Mouse (Mus musculus): ENCODE measurements around the gene Cmc2. TPM values are rescaled to one million over a fixed set of nuclear protein-coding genes. Genes with fewer than 3 reads are reported as not detected.

Gene Cmc2
- 10 to 100 TPM; 40.1 to 46.4 TPM for total RNA-seq (2021)
- long read RNA-seq, experiment 1, transcript Cmc2-201 (3 exons, 523 nt): minor isoform, 7 of 67 reads
- long read RNA-seq, experiment 1, transcript Cmc2-205 (4 exons, 1,459 nt): major isoform, 42 of 67 reads
- long read RNA-seq, experiment 1, partial matches to known transcripts: 1 of 67 reads
- long read RNA-seq, experiment 1, other reads (novel, unspliced or antisense): 16 of 67 reads
- long read RNA-seq, experiment 2, transcript Cmc2-205 (4 exons, 1,459 nt): major isoform, 41 of 57 reads
- long read RNA-seq, experiment 2, partial matches to known transcripts: 0 of 57 reads
- long read RNA-seq, experiment 2, other reads (novel, unspliced or antisense): 6 of 57 reads

DNA sequence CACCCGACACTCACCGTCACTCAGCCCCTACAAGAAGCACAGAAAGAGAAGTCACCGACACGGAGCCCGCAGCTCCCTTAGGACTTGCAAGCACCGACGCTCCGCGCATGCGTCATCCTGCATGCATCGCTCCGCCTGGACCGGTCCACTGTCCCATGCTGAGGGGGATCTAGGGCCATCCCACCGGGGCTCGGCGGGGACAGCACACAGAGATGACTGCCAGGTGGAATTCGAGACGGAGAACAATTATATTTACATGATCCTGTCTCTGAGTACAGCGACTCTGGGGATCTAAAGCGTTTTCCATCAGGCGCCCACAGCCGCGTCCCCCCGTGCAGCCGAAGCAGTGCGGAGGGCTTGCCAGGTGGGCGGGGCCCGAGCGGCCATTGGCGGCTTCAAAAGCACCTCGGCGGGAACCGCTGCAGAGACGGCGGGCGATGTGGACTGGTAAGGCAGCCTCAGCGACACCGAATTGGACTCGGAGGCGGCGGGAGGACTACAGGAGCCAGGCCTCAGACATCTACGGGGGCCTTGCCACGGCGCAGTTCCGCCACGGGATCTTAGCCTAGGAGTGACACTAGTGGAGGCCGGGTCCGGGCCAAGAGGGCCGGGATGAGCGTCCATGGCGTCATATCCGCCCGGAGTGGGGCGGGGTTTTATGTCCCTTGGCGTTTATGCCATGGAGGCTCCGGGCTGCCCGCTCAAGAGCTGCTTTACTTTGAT, at the start of gene Cmc2, which contains the start of gene Cenpn:
Gene Cmc2, minus strand, starts transcription at position 119 of the 723 bp plus-strand sequence.
Gene Cenpn, plus strand, starts transcription at position 394 of the 723 bp plus-strand sequence.
- DNase-seq: peak; percentile 94

DNA sequence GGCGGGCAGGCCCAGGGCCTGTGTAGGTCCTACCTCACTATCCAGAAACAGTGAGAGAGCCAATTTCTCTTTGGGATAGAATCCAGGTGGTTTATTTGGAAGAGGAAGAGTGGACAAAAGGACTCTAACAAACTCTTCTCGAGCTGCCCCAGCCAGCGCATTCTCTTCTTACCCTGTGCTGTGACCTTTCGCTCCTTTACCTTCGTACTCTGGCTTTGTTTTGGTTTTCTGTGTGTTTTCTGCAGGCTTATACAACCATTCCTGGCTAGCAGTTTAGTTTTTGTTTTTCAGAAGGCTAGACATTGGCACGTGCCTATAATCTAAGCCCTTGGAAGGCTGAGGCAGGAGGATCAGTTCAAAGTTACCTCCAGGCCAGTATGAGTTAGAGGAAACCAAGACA, 48.3 kb upstream of the Cmc2 start:
- DNase-seq: no peak

DNA sequence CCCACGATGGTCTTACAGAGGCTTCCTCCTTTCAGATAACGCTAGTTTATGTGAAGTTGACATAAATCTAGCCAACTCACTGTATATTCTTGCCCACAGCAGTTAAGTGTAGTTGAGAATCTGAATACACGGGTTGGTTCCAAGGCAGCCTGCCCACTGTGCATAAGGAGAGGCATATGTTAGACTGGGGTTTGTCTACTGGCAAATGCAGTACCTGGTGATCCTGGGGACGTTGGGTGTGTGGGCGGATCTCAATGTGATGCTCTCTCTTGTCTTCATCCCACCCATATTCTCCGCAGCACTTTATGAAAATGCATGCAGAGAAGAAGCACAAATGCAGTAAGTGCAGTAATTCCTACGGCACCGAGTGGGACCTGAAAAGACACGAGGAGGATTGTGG, 33.2 kb upstream of the Cmc2 start:
- DNase-seq: no peak

DNA sequence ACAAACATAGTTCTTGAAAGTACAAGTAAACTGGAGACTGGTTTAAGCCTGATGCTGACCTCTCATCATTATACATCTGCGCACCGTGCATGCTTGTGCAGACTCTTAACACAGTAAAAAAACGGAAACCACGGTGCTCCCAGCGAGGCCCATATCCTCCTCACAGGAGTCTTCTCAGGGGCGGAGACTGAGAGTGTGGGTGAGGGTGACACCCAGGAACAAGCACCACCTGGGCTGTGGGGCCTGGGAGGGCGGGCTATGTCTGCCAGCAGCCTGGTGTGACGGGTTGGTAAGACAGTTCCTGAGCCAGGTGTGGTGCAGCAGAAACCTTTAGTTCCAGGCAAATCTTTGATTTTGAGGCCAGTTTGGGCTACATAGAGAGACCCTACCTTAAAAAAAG, 31.2 kb upstream of the Cmc2 start:
- no peak for DNase-seq

DNA sequence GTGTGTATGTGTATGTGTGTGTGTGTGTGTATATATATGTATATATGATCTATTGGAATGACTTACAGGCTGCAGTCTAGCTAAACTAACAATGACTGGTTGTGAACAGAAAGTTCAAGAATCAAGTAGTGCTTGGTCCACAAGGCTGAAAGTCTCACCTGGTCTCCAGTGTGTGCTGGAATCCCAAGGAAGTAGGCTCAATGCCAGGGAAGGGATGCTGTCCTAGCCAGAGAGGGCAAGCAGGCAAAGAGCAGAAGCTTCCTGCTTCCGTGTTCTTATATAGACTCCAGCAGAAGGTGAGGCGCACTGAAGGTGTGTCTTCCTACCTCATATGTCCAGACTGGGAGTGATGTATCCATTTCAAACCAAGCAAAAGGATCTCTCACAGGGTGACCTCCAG, 30.5 kb upstream of the Cmc2 start:
- no peak for DNase-seq

DNA sequence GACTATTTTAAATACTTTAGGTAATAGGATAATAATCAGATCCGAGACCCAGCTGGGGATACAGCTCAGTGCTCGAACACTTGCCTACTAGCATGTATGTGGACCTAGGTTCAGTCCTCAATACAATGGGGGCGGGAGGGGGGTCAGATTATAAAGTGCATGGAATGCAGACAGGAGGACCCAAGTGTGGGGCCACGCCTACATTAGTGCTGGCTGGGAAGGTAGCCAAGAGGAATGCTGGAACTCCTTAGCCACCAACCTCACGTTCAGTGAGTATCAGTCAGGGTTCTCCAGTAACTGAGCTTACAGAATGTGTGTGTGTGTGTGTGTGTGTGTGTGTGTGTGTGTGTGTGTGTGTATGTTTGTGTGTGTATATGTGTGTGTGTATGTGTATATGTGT, 30.1 kb upstream of the Cmc2 start:
- no peak for DNase-seq

DNA sequence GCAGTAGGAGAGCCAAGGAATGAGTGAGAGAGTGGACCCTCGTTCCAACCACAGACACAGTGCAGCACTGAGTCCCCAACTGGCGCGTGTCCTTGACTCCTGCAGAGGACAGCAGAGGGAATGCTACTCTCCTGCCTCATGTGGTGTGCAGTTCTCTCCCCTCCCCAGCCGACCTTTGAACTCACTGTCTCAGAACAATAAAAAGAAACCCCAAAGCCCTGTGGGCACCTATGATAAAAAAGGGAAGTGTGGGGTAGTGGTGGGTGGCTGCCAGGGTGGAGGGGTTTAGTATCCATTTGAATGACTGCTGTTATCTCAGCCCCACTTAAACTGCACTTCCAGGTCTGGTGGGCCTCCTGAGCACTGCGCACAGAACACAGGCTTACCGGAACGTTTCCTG, 26.3 kb upstream of the Cmc2 start:
- no peak for DNase-seq

DNA sequence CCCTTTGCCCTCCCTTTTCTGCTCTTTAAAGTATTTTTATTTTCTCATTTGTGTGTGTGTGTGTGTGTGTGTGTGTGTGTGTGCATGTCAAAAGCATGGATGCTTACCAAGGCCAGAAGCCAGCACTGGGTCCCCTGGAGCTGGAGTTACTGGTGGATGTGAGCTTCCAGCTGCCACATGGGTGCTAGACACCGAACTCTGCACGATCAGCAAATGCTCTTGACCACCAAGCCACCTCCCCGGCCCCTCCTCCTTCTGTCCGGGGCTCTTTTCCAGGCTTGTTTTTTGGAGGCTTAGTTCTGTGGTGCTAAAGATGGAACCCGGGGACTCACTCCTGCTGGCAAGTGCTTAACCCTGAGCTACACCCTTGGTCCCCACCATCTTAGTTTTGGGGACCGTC, 25.6 kb upstream of the Cmc2 start:
- DNase-seq: no peak

DNA sequence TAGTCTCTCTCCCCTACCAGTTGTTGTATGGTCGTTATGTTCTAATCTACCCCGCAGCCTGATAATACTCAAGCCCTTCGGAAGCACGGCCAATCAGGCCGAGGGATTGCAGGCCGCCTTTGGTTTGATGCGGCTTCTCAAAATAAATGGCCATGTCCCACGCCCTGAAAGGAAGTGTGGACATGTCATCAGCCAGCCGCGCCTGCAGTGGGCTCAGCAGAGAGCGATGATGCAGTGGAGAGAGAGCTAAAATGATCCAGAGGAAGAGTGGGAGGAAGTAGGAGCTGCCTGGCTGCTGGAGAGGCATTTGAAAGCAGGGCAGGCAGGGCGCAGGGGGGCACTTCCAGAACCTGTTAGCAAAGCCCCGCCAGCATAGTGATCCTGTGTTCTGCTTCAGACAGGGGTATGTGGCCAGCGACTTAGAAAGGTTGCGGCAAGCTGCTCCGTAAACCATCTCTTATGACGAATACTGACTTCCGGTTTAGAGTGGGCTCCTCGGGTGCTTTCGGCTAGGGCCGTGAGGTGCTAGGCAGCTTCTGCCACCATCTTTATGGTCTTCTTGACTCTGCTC, 25.1 kb upstream of the Cmc2 start:
- DNase-seq: no peak

DNA sequence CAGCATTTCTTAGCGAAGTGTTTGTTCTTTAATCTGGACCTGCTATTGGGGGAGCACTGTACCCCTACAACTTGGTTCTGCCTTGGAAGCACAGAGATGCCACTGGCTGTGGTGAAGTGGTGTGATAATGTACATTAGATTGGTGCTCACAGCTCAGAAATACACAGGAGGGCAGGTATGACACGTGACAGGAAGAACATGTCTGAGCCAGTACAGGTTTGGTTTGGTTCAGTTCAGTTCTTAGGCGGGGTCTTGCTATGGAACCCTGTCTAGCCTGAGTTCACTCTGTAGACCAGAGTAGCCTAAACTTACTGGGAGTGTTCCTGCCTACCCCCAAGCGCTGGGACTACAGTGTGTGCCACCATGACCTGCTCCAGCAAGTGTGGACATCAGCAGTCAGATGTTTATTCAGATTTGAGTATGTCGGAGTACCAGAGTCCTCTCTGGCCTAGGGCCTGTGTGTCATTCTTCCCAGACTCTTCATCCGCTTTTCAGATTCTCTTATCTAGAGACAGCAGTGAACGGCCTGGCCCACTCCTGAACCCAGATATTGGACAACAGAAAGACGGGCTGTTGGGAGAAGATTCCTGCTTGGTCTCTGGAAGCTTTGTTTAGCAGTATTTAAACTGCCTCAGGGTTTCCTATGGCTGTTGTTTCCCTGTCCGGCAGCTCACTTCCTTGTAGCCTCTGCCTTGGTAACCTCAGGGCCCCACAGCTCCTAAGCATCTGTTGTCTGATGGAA, 24.1 kb upstream of the Cmc2 start:
- no peak for DNase-seq

DNA sequence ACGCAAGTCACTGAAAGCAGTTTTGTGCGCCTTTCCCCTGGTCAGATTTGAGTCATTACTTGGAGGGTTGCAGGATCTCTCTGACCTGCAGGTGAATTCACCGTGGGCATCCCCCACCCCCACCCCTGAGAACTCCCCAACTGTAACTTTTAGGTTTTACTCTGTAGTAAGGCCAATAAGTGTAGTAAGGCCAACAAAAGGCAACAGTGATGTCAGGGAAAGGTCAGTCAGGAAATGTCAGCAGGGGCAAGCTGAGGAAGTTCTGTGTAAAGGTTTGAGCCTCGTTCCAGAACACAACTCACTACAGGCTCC, 23.1 kb upstream of the Cmc2 start:
- no peak for DNase-seq

DNA sequence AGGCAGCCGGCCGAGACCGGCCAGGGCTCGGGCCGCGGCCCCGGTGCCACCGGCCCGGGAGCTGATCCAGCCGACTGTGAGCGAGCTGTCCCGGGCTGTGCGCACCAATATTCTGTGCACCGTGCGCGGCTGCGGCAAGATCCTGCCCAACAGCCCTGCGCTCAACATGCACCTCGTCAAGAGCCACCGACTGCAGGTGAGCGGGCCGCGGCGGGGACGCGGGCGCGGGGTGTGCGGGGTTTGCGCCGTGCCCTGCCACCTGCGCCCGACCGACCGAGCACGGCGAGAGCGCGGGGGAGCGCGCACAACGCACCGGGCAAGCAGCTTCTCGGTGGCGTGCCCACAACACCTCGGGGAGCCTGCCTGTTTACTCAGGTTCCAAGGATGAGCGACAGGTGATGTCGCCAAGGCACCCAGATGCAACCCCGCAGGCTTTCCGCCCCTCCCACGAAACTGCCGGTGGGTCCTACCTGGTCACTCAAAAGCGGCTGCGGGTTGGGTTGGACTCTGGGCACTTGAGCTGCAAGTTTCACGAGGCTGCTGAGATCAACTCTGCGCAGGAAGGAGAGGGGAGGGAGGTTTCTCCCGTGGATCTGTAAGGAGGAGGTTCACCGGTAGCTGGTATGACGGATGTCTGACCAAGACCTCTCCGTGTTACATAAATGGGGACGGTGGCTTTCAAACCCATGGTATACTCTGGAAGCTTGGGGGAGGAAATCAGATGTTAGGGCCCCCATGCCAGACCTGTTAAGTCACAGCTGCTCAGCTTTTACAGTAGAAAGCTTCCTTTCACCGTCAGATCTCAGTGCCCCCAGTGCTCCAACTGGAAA, 22.5 kb upstream of the Cmc2 start:
- DNase-seq: peak; percentile 43

DNA sequence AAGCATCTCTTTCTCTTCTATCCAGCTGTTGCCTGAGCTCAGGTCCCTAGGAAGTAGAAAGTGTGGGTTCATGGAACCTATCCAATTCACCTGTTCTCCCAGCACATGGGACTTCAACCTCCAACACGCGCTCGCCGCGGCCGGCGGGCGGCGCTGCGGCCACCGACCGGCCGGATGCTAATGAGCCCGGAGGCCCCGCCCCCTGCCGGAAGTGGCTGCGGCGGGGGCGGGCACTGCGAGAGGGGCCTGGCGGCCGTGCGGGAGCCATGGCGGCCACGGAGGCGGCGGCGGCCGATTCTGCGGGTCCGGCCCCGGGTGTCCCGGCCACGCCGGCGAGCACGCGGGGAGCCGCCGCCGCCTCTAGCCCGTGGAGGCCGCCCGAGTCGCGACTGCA, 21.9 kb upstream of the Cmc2 start, which contains the start of gene Atmin:
Gene Atmin, plus strand, starts transcription at position 233 of the 394 bp plus-strand sequence.
- DNase-seq: peak; percentile 94

DNA sequence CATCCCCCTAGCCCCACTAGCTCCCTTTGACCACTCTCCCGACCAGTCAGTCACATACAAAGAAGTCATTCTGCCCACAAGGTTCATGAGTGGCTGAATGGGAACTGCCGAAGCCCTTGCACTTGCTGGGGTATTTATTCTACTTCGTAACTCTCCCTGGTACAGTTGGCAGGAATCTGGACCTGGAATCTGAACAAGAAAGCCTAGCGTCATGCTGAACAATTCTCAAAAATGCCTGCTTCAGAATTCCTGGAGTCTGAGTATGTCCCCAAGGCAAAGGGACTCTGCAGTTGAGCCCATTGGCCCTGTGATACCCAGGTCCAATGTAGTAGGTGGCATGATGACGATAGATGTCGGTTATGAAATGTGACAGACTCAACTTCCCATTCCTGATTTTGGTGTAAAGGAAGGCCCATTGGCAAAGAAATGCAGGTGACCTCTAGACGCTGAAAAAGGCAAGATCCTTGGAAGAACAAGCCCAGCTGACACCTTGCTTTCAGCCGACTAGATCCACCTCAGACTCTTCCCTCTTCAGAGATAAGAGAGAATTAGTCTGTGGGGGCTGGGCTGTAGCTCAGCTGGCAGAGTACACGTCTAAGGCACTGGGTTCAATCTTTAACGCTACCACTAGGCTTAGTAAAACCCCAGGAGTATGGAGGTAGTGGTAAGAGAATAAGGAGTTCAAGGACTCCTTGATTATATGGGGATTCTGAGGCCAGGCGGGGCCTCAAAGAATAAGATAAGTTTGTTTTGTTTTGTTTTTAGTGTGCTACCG, 21.2 kb upstream of the Cmc2 start:
- no peak for DNase-seq

DNA sequence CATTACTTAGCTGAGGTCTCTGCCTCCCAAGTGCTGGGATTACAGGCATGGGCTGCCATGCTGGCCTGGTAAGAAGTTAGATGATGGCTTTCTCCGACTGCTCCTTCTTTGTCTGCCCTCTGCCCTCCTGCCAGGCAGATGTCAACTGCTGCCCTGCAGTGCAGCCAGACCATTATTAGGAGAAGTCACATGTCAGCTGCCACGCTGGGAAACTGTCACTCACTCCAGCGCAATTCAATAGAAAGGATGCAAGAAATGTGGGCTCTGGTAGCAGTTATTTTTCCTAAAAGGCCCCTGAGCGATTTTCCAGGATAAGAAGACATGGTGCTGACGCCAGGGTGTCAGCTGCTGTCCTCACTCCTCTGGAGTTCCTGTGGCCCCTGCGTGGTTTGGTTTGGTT, 14.3 kb upstream of the Cmc2 start:
- DNase-seq: no peak

DNA sequence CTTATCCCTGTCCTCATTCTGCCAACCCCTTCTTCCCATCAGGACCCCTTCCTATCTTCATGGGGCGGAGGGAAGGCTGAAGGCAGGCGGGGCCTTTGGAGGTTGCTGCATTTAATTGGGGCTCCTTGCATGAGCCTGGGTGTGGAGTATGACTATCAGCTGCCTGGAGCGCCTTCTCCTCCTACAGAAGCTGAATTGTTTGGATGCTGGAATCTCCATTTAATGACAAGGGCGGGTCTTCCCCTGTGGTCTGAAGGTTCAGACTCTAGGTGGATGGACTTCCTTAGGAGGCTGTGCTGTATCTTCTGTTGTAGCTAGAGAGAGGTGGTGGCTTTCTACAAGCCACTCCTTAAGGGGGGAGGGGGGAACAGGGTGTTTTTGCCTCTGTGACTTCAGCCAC, 13.7 kb upstream of the Cmc2 start:
- no peak for DNase-seq

DNA sequence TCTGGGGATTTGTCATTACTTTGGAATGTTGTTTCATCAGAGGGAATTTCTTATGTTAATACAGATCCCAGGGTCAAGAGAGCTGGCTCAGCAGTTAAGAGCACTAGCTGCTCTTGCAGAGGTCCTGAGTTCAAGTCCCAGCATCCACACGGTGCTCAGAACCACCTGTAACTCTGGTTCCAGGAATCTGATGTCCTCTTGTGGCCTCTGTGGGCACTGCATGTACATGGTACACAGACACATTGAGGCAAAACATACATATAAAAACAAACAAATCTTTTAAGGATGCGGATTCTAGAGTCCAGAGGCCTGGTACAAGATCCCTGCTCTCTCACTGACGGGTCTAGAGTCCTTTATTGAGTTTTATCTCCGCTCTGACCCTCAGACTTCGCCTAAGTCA, 7.3 kb upstream of the Cmc2 start:
- DNase-seq: no peak

DNA sequence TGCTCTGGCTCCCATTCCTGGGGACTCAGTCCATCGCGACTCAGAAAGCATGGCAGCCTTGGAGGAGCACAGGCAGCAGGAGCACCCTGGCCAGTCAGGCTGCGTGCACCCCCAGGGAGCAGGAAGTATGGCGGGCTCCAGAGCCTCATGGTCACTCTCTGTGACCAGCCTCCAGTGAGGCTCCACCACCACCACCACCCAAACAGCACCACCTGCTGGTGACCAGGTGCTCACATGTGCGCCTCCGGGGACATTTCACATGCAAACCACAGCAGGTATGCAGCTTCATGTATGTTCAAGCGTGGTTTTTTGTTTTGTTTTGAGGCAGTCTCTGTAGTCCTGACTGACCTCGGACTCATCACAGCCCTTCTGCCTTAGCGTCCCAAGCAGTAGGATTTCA, 6.6 kb upstream of the Cmc2 start:
- peak; percentile 72 for DNase-seq

DNA sequence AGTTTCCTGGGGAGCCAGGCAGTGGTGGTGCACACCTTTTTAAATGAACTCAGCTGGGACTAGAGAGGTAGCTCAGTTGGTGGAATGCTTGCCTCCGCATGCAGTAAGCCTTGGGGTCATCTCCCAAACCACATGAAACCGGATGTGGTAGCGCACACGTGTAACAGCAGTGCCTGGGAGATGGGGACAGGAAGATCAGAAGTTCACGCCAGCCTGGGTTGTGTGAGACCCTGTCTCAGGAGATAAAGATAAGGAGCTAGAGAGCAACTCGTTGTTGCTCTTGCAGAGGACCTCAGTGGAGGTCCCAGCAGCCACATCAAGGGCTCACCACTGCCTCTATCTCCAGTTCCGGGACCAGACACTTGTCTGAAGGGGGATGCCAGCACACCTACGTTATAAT, 2.3 kb upstream of the Cmc2 start:
- DNase-seq: no peak

DNA sequence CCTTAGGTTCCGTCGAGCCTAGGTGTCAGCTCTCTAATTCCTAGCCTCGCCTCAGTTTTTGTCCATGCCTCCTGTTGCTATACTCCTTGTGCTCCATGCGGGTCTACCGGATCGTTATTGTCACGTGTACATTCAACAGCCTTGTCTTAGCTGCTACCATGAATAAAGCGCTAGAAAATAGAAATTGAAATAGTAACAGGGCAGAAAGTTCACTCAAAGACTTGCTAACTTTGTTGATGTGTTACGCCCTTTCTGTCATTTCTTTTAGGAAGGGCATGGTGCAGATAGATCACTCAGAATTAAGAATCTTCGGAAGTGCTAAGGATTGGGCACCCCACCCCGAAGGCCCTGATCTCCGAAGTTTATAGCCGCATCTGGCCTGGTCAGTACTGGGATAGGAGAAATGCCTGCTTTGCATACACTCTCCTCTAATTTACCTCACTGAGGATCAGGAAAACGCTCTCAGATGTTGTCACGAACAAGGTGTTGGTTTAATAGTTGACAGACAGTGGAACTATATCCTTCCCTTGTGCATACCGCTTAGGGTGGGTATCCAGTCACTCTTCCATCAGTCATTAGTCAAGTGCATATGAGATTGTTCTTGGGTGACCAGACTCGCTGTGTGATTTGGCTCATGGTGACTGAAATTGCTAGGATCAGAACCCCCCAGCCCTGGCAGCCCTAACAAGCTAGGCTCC, 954 bp upstream of the Cmc2 start:
- no peak for DNase-seq

DNA sequence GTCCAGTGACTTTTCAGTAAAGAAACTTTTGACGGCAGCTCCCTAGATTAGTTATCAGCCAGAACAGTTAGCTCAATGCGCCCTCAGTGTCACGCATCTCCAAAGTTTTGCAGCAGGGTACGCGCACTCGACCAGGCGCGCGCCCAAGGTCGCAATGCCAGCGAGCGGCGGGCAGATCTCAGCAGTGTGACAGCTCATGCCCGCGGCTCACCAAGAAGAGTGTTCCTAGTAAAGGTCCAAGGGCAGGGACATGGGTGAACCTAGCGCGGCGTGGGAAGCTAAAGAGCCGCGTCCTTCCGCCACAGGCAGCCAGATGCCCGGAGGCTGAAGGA, 284 bp downstream of the Cmc2 start:
- DNase-seq: peak; percentile 82
